Mouse (Mus musculus) CD4-positive, CD25-positive, alpha-beta regulatory T cell, adult 2 months (primary cell): Measurements from ENCODE around the gene Gramd2.

Source experiments
- DNase-seq: peaks from one replicate; pipeline ENCODE4 v3.0.0-alpha.2; 2012; ENCODE audit warnings: low read depth, low spot score

The Gramd2 gene

GRCm38 (mm10) chr9:59679678-59680533 is at the start of gene Gramd2:
Gene Gramd2, plus strand, starts transcription at chr9:59680144.
- DNase-seq: peak; percentile 51

- no peak for DNase-seq
Measured at GRCm38 (mm10) chr9:59638372-59638771, 41.6 kb upstream of the Gramd2 start.

DNA sequence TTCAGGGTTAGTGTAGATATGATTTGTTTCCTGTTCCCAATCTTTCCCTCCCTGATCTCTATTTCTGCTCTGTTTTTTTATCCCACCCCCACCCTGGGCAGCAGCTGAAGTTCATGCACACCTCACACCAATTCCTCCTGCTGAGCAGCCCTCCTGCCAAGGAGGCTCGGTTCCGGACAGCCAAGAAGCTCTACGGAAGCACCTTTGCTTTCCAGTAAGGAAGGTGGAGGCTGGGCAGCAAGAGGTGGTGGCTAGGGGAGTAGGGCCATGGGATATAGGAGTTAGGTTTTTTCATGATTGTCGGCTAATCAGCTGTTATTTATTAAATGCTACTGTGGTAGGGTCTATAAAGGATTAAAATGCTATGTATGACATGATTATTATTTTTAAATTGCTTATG is 40.0 kb upstream of the Gramd2 start:
- DNase-seq: no peak

DNA sequence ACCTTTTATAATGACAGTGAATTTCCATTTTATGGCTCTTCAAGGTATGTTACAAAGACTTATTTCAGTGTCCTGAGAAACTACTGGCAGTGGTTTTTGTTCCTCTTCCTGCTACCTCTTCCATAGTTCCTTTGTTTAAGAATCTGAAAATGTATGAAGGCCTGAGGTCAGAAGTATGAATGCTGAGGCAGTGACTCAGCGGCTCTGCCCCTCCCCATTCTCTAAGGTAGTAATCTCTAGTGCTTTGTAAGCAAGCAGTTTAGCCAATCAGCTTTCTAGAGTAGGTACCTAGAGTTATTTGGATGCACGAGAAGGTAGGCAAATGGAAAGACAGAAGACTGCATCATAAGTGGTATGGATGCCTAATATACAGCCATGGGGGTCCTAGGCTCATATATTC is 38.6 kb upstream of the Gramd2 start:
- DNase-seq: no peak

DNA sequence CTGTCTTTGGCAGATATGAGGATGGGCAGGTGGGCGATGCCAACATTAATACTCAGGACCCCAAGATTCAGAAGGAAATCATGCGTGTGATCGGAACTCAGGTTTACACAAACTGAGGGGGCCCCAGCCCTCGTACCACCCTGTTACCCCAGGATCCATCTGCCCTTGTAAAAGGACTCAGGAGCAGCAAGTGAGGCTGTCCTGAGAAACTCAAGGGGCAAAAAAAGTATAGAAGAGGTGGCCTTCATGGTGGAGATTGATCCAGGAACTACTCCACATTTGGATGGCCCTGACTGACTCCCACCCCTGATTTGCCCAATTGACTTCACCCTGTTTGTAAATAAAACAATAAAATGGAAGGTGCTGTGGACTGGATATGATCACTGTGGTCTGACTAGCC is 30.0 kb upstream of the Gramd2 start:
- DNase-seq: no peak

DNA sequence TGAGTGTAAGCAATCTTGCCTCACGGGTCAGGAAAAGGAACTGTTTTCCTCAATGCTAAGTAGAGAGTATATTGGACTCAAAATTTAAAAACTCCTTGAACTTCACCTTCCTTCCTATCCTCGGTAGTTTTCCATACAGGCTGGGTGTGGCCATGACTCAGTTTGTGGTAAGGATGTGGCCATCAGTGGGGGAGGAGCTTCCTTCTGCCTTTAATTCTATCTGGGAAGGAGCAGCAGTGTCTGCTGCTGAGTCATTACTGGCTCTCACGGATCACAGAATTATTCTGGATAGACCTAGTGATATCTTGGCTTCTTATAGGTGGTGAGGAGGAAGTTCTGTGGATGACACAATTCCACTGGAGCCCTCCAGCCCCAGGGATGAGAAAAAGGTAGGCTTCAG is 26.6 kb upstream of the Gramd2 start:
- no peak for DNase-seq

GRCm38 (mm10) chr9:59654450-59654983 is 25.4 kb upstream of the Gramd2 start:
- no peak for DNase-seq

- peak; percentile 99 for DNase-seq
Measured at GRCm38 (mm10) chr9:59655958-59656634, 23.8 kb upstream of the Gramd2 start, which contains the start of gene Pkm. Gene Pkm, plus strand, starts transcription at chr9:59656368.

GRCm38 (mm10) chr9:59656635-59657617 is 23.0 kb upstream of the Gramd2 start:
- peak; percentile 87 for DNase-seq

DNA sequence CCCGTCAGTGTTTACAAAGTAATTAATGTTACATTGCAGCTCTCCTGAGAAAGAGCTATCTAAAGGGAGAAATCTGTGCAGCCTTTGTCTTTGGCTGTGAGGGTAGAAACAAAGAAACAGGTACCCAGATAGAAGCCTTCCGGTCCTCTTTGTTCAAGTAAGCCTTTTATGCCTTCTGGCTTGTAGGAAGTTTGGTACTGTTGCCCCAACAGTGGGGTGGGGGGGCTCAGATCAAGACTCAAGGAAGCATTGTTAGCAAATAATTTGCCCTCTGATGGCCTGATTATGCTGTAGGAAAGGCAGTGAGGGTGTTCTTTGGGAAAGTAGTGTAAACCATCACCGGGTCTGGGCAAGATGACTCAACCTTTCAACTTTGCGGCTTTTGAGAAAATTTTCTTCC is 21.8 kb upstream of the Gramd2 start:
- DNase-seq: peak; percentile 35

GRCm38 (mm10) chr9:59659036-59660026 is 20.6 kb upstream of the Gramd2 start:
- peak; percentile 93 for DNase-seq

- peak; percentile 20 for DNase-seq
Measured at GRCm38 (mm10) chr9:59660421-59660820, 19.5 kb upstream of the Gramd2 start.

DNA sequence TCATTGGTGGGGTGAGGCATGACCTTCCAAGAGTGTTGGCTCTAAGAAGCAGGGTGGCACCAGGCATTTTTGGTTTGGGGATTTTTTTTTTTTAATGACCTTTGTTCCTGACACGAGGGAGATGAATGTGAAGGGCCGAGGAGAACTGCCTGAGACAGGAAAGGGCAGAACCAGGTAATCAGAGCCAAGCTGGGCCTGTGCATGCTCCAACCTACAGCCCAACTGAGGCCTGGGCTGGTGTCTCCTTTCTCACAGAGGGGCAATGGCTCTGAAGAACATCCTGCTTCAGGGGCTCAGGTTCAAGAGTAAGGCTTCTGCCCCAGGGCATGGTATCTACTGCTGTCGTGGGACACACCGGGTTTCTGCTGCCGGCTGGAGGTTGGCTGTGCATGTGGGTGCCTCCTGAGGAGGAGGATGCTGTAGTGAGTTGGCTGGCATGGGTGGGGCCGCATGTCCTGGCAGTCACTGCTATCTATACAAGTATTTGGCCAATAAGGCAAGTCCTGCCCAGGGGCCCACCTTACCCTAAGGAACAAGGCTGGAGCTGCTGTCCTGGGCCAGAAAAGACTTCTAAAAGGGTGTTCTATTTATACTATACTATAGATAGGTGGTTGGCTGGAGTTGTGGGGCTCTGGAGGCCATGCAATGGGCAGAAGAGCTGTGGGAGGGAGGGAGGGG is 18.5 kb upstream of the Gramd2 start:
- no peak for DNase-seq

GRCm38 (mm10) chr9:59663226-59663625 is 16.7 kb upstream of the Gramd2 start:
- DNase-seq: no peak

DNA sequence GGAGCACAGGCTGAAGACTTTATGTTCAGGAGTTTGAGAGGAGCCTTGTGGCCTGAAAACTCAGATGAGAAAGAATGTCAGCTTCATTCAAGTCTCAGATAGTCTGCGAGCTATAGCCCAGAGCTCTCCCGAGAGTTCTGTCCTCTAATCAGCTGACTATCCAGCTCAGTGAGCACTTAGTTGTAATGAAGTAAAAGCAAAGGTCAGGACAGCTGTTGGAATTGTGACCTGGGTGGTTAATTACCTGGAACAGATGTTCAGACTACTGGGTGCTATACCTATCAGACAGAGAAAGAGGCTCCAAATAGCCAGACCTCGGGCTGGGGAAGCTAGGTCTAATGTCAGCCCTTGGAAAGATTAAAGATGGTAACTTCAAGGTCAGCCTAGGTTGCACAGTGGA is 16.0 kb upstream of the Gramd2 start:
- DNase-seq: no peak

- no peak for DNase-seq
Measured at GRCm38 (mm10) chr9:59664664-59665256, 15.2 kb upstream of the Gramd2 start.

DNA sequence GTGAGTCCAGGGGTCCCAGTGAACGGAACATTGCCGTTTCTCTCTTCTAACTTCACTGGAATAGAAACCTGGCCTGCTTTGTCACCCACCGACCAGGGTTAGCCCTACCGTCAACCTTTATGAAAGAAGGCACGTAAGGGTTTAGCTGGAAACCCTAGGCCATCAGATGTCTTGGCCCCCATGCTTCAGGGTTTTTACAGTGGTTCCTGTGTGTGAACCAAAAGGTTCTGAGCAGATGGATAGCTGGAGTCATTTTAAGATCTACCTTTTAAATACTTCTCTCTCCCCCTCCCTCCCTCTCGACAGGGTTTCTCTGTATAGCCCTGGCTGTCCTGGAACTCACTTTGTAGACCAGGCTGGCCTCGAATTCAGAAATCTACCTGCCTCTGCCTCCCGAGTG is 13.9 kb upstream of the Gramd2 start:
- no peak for DNase-seq

- DNase-seq: no peak
Measured at GRCm38 (mm10) chr9:59666813-59667212, 13.1 kb upstream of the Gramd2 start.

GRCm38 (mm10) chr9:59667250-59667649 is 12.7 kb upstream of the Gramd2 start:
- DNase-seq: no peak
